In genomic region chr1:105784257-105785016, GRCm38 (mm10) we compare ENCODE assay signal across 20 mouse cellular contexts. TPM values are rescaled to one million over a fixed set of nuclear protein-coding genes. Genes with fewer than 3 reads are reported as not detected.
A peak's percentile ranks its signal among the peaks of the same experiment; 100 is the strongest.
DNase-seq lines count a peak whose midpoint lies in the region; ATAC-seq and TF ChIP-seq lines count a peak whose summit lies in the region.
"Had no signal": no experiment of that assay in that cellular context is flagged by ENCODE, and none has a peak within 500 bp of the region (broad histone marks: within the 10 kb centered on the region; RNA-seq: fewer than 3 reads in every experiment).

No protein-coding gene starts in this region.

- H3K36me3 ChIP-seq in stomach, embryonic 14.5 days (ENCODE audit: control insufficient read depth, insufficient read depth, low read length), result no peaks in the 10 kb centered on the region
- H3K36me3 ChIP-seq in stomach, postnatal 0 days (ENCODE audit: control insufficient read depth, insufficient read depth, low read length), result no peaks in the 10 kb centered on the region
- no peaks in the 10 kb centered on the region for H3K36me3 ChIP-seq in macrophage (ENCODE audit: inconsistent target)
- no peaks in the 10 kb centered on the region for H3K36me3 ChIP-seq in midbrain, embryonic 15.5 days (replicated peaks)
- H3K36me3 ChIP-seq: embryonic facial prominence, embryonic 12.5 days; heart, embryonic 13.5 days; limb, embryonic 10.5 days; liver, embryonic 15.5 days; midbrain, embryonic 10.5 days had no signal

- intact Hi-C loops in left cerebral cortex, postnatal 14 days (cut with DNase I), result no loop called here

- H3K79me2 ChIP-seq in macrophage (ENCODE audit: inconsistent target), result peaks cover 86% of the 10 kb centered on the region

- no peak for TF ChIP-seq EP300 in stomach, postnatal 0 days (optimal IDR thresholded peaks at IDR 0.05)

- no peak overlapping the region for H3K4me2 ChIP-seq in stomach, embryonic 14.5 days (replicated peaks; ENCODE audit: low read depth, low read length)
- no peak overlapping the region for H3K4me2 ChIP-seq in stomach, postnatal 0 days (replicated peaks; ENCODE audit: low read depth)
- H3K4me2 ChIP-seq in midbrain, embryonic 15.5 days, result no peak overlapping the region
- H3K4me2 ChIP-seq: embryonic facial prominence, embryonic 12.5 days; heart, embryonic 13.5 days; liver, embryonic 15.5 days had no signal

- H3K27ac ChIP-seq in stomach, embryonic 14.5 days (ENCODE audit: low read length), result 0 out of 2 replicates have a peak overlapping the region, but pooled peaks have one; percentile 27
- H3K27ac ChIP-seq in stomach, postnatal 0 days (replicated peaks), result no peak overlapping the region
- H3K27ac ChIP-seq in macrophage, result peak overlapping the region; percentile 45
- no peak overlapping the region for H3K27ac ChIP-seq in midbrain, embryonic 15.5 days
- H3K27ac ChIP-seq: embryonic facial prominence, embryonic 12.5 days; heart, embryonic 13.5 days; hindbrain, postnatal 0 days; limb, embryonic 10.5 days; liver, embryonic 15.5 days; midbrain, embryonic 10.5 days had no signal

- TF ChIP-seq CTCF in stomach, postnatal 0 days (IDR thresholded peaks at IDR 0.05; ENCODE audit: low read depth), result no peak

- no peak for ATAC-seq in stomach, embryonic 14.5 days (ENCODE audit: insufficient number of reproducible peaks, insufficient read depth, low FRiP score, low read depth)
- no peak for ATAC-seq in stomach, postnatal 0 days (ENCODE audit: low FRiP score, low TSS enrichment)
- ATAC-seq in midbrain, embryonic 15.5 days (replicated peaks), result no peak
- ATAC-seq: forebrain, postnatal 0 days; hindbrain, postnatal 0 days had no signal

- H3K9ac ChIP-seq in stomach, embryonic 14.5 days (replicated peaks; ENCODE audit: low read depth, low read length), result no peak overlapping the region
- no peak overlapping the region for H3K9ac ChIP-seq in stomach, postnatal 0 days (ENCODE audit: low read length)
- H3K9ac ChIP-seq in midbrain, embryonic 15.5 days, result no peak overlapping the region
- H3K9ac ChIP-seq: embryonic facial prominence, embryonic 12.5 days; forebrain, postnatal 0 days; heart, embryonic 13.5 days; liver, embryonic 15.5 days had no signal

- 63% methylated on average over 5 of the region's 5 CpGs for WGBS in stomach, embryonic 14.5 days
- 57% methylated on average over 5 of the region's 5 CpGs for WGBS in stomach, postnatal 0 days
- WGBS in macrophage (ENCODE audit: missing documents), result 72% methylated on average over 5 of the region's 5 CpGs
- WGBS in midbrain, embryonic 15.5 days, result 84% methylated on average over 5 of the region's 5 CpGs

- DNase-seq in kidney, postnatal 14 days, result peak; percentile 6
- no peak for DNase-seq in kidney, postnatal 10 days
- DNase-seq in stomach, postnatal 0 days (ENCODE audit: low spot score), result no peak
- no peak for DNase-seq in left cerebral cortex, postnatal 14 days (ENCODE audit: low spot score in 2 of 2)
- DNase-seq: cerebellum, adult 18-20 months; cerebellum, postnatal 14 days; forebrain, postnatal 0 days; gastrocnemius, postnatal 14 days; liver; thymus, postnatal 14 days had no signal

- H3K9me3 ChIP-seq in stomach, embryonic 14.5 days (ENCODE audit: control insufficient read depth, low read depth, low read length), result no peaks in the 10 kb centered on the region
- H3K9me3 ChIP-seq in stomach, postnatal 0 days (ENCODE audit: control insufficient read depth, low read length), result no peaks in the 10 kb centered on the region
- no peaks in the 10 kb centered on the region for H3K9me3 ChIP-seq in midbrain, embryonic 15.5 days
- H3K9me3 ChIP-seq: embryonic facial prominence, embryonic 12.5 days; heart, embryonic 13.5 days; limb, embryonic 10.5 days; liver, embryonic 15.5 days; midbrain, embryonic 10.5 days had no signal

- H3K4me1 ChIP-seq in stomach, embryonic 14.5 days (ENCODE audit: control insufficient read depth, insufficient read depth, low read length), result 0 out of 2 replicates have a peak, but pooled peaks cover 5% of the 10 kb centered on the region
- H3K4me1 ChIP-seq in stomach, postnatal 0 days (replicated peaks; ENCODE audit: control insufficient read depth, insufficient read depth), result no peaks in the 10 kb centered on the region
- peaks cover 13% of the 10 kb centered on the region for H3K4me1 ChIP-seq in midbrain, embryonic 15.5 days

- no peak overlapping the region for H3K4me3 ChIP-seq in stomach, embryonic 14.5 days (ENCODE audit: low read depth, low read length)
- no peak overlapping the region for H3K4me3 ChIP-seq in stomach, postnatal 0 days (ENCODE audit: low read depth, low read length)
- no peak overlapping the region for H3K4me3 ChIP-seq in macrophage (ENCODE audit: inconsistent target)
- H3K4me3 ChIP-seq in midbrain, embryonic 15.5 days, result no peak overlapping the region
- H3K4me3 ChIP-seq: embryonic facial prominence, embryonic 12.5 days; heart, embryonic 13.5 days; limb, embryonic 10.5 days; liver, embryonic 15.5 days; midbrain, embryonic 10.5 days had no signal

- no peaks in the 10 kb centered on the region for H3K27me3 ChIP-seq in stomach, embryonic 14.5 days (ENCODE audit: control insufficient read depth, insufficient read depth, low read length)
- no peaks in the 10 kb centered on the region for H3K27me3 ChIP-seq in stomach, postnatal 0 days (ENCODE audit: control insufficient read depth, insufficient read depth, low read length)
- H3K27me3 ChIP-seq in midbrain, embryonic 15.5 days (replicated peaks), result peaks cover 11% of the 10 kb centered on the region

RNA-seq across cellular contexts. Expression of gene Tnfrsf11a, which starts 3.9 kb away (rescaled TPM):
- 2.6 and 3.5 TPM in 2 replicates for polyA plus RNA-seq in stomach, embryonic 14.5 days (2014; fragmentation: Nextera tagmentation; extraction: Ambion mirVana)
- polyA plus RNA-seq in stomach, postnatal 0 days (2015; fragmentation: Nextera tagmentation; extraction: Ambion mirVana), result 3.2 and 3.8 TPM in 2 replicates
- 100 to 1,000 TPM in 17 of 26 experiments, 10 to 100 TPM in 9; 39.4 to 264 (median 122) TPM for total RNA-seq in macrophage (2018; cell fraction: chromatin; rRNA removed)
- 10 to 100 TPM; 40.7 to 78.8 (median 58.0) TPM for total RNA-seq in macrophage (2018; cell fraction: cytosol; rRNA removed)
- 100 to 1,000 TPM in 16 of 26 experiments, 10 to 100 TPM in 10; 44.9 to 308 (median 112) TPM for total RNA-seq in macrophage (2018; cell fraction: nucleus; rRNA removed)
- 28.4 to 79.0 TPM (median 38.4 TPM) in 3 replicates for polyA plus RNA-seq in macrophage (2018)
- 1 to 10 TPM; 7.4 to 8.9 TPM for total RNA-seq in left cerebral cortex, postnatal 14 days (2021)
- 0.32 and 1.0 TPM in 2 replicates for polyA plus RNA-seq in midbrain, embryonic 15.5 days (2015; fragmentation: Nextera tagmentation; extraction: Ambion mirVana)
- total RNA-seq: MEL had no signal

Comparison
In these comparisons a context has a peak if more than half of its experiments do, and no peak if none do; other contexts are left out.
1. H3K27ac ChIP-seq: peak in stomach, embryonic 14.5 days (single experiment) and macrophage (single experiment); none in stomach, postnatal 0 days (single experiment) and midbrain, embryonic 15.5 days (single experiment).